Mouse (Mus musculus) heart, embryonic 14.5 days (tissue): Measurements from ENCODE around the gene Zan. TPM values are rescaled to one million over a fixed set of nuclear protein-coding genes. Genes with fewer than 3 reads are reported as not detected.

Experiments used
- ATAC-seq: fragments of 200-750 bp; cut with Nextera tagmentation; 2 replicates; pipeline ENCODE4 v1.8.0; 2017; ENCODE audit warnings: low read depth, moderate TSS enrichment; ENCODE audit not compliant: insufficient number of reproducible peaks, insufficient read depth, low FRiP score
- H3K27ac ChIP-seq, 2 experiments: fragments of 200-500 bp in 1 of 2; fragments of 300-500 bp in 1 of 2; sonication (generic) in 1 of 2; replicated peaks in 1 of 2; 2 replicates each; pipeline ENCODE4 v1.5.1; 2012 to 2014; ENCODE audit warnings: low read depth in 2 of 2, low read length in 2 of 2, control low read depth in 1 of 2, mild to moderate bottlenecking in 1 of 2, mixed read lengths in 1 of 2; ENCODE audit not compliant: control insufficient read depth in 1 of 2, insufficient read depth in 1 of 2
- H3K27me3 ChIP-seq: fragments of 300-500 bp; sonication (generic); 2 replicates; pipeline ENCODE4 v1.6.1; 2014; ENCODE audit warnings: mild to moderate bottlenecking, low read length, control low read depth; ENCODE audit not compliant: control insufficient read depth, insufficient read depth
- H3K36me3 ChIP-seq: fragments of 300-500 bp; sonication (generic); 2 replicates; pipeline ENCODE4 v1.6.1; 2014; ENCODE audit warnings: mild to moderate bottlenecking, control low read depth, low read length, mixed read lengths; ENCODE audit not compliant: control insufficient read depth, insufficient read depth
- H3K4me1 ChIP-seq, 2 experiments: fragments of 200-500 bp in 1 of 2; fragments of 300-500 bp in 1 of 2; sonication (generic) in 1 of 2; 2 replicates each; pipeline ENCODE4 v1.6.1; 2012 to 2014; ENCODE audit warnings: low read length in 2 of 2, control low read depth in 1 of 2, mixed read lengths in 1 of 2; ENCODE audit not compliant: control insufficient read depth in 2 of 2, insufficient read depth in 2 of 2
- H3K4me2 ChIP-seq: fragments of 300-500 bp; sonication (generic); 2 replicates; pipeline ENCODE4 v1.6.1; 2014; ENCODE audit warnings: mild to moderate bottlenecking, low read length
- H3K4me3 ChIP-seq, 2 experiments: fragments of 200-500 bp in 1 of 2; fragments of 300-500 bp in 1 of 2; sonication (generic) in 1 of 2; 2 replicates each; pipeline ENCODE4 v1.5.1; 2012 to 2014; ENCODE audit warnings: low read length in 2 of 2, mild to moderate bottlenecking in 2 of 2, control low read depth in 1 of 2, low read depth in 1 of 2, moderate library complexity in 1 of 2; ENCODE audit not compliant: control insufficient read depth in 1 of 2, insufficient read depth in 1 of 2
- H3K9ac ChIP-seq: fragments of 300-500 bp; sonication (generic); 2 replicates; pipeline ENCODE4 v1.6.1; 2014; ENCODE audit warnings: mild to moderate bottlenecking, low read length
- H3K9me3 ChIP-seq: fragments of 300-500 bp; sonication (generic); 2 replicates; pipeline ENCODE4 v1.6.1; 2016; ENCODE audit warnings: low read length, control low read depth; ENCODE audit not compliant: control insufficient read depth
- WGBS: fragments of 180-500 bp; shearing (Covaris S2); extraction: QIAGEN DNeasy Blood & Tissue Kit; methylation state at CpG from one replicate; pipeline ENCODE4 v1.1.7; 2014; 5-methylcytosine and 5-hydroxymethylcytosine counted together
- polyA plus RNA-seq: library from polyadenylated mRNA; unstranded; fragments of >200 nt; fragmentation: Nextera tagmentation; extraction: Ambion mirVana; gene quantifications from 2 replicates; pipeline ENCODE4 v1.2.1, GENCODE M21; 2014

Gene Zan
- polyA plus RNA-seq, 1 experiment from 2014 or later = 0.11 TPM

DNA sequence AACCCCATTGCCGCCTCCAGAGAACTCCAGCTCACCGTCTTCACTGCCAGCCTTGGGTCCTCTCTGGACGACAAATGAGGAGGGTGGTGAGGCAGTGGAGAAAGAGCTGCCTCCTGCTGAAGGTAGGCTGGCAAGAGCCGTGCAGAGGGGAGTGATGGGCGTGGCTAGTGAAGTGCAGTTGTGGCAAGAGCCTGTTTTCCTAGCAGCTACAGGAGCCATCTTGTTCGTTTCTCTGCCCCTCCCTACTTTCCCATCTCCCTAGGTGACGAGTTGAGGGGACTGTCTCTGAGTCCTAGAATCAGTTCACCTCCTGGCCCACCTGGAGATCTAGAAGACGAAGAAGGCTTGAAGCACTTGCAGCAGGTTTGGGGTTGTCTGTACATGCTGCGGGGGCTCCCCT is 45.0 kb upstream of the Zan start:
- WGBS = 76% methylated on average over 9 of the region's 9 CpGs
- ATAC-seq = no peak
- no peaks in the 10 kb centered on the region for H3K27me3 ChIP-seq
- no peaks in the 10 kb centered on the region for H3K9me3 ChIP-seq
- H3K4me1 ChIP-seq = peaks cover 3 to 6% of the 10 kb centered on the region in 2 experiments
- H3K36me3 ChIP-seq = peaks cover 99% of the 10 kb centered on the region
- H3K9ac ChIP-seq = no peak overlapping the region
- no peak overlapping the region for H3K27ac ChIP-seq
- no peak overlapping the region for H3K4me2 ChIP-seq
- H3K4me3 ChIP-seq = no peak overlapping the region

DNA sequence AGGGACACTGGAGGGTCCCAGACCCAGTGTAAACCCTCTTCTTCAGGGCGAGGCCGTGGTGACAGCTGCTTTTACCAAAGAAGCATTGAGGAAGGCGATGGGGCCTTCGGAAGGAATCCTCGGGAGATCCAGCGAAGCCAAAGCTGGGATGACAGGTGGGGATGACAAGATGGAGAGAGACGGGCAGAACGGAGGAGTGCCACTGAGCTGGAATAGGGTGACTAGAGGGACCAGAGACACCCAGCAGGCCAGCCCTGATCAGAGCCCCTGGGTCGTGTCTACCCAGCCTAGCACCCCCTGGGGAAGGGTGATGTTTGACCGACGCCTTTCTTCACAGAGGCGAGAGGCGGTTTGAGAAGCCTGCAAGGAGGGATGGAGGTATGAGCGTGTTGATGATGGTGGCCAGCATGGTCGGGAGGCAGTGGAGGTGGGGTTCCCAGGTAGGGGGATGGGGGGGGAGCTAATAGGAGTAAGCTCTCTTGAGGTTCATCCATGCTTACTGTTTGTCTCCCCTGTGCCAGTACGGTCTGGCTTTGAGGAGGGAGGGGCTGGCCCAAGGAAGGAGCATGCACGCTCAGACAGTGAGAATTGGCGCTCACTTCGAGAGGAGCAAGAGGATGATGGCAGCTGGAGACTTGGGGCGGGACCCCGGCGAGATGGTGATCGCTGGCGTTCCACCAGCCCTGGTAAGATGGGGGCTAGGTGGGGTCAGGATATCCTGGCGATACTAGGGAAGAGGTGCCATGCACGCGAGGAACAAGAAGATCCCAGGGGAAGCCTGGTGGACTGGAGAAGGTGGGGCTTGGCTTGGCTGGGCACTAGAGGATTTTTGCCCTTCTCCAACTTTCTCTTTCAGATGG is 43.1 kb upstream of the Zan start:
- Histone ChIP-seq H3K27me3 (no peaks in the 10 kb centered on the region), H3K27ac (no peak overlapping the region), H3K4me3 (no peak overlapping the region), H3K9ac (no peak overlapping the region), H3K9me3 (no peaks in the 10 kb centered on the region), H3K4me1 (no peaks in the 10 kb centered on the region), H3K36me3 (peaks cover 79% of the 10 kb centered on the region), H3K4me2 (no peak overlapping the region)
- no peak for ATAC-seq
- WGBS = 89% methylated on average over 27 of the region's 27 CpGs

DNA sequence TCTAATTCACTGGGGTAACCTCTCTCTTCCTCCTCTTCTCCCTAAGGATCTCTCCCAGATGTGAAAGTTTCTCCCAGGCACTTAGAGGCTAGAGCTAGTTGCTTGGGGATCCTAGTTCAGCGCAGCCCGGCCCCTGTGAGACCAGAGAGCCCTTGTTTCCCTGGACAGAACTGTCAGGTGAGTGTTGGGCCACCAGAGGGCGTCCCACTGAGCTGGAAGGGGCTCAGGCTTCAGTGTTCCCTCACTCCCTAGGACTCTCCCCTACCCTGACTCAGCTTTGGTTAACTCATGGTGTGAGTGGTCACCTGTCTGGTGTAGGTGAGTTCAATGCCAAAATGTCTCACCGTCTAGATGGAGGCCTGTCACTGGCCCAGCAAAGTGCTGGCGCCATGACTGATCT is 41.6 kb upstream of the Zan start, which contains the start of gene Gigyf1:
Gigyf1 (plus strand) TSS at position 113 of the 400 bp plus-strand sequence.
- H3K4me2 ChIP-seq = no peak within 1 kb of the TSS
- H3K9ac ChIP-seq = no peak within 1 kb of the TSS
- no peak within 1 kb of the TSS for H3K27ac ChIP-seq
- no peaks in the 10 kb centered on the region for H3K27me3 ChIP-seq
- H3K9me3 ChIP-seq = no peaks in the 10 kb centered on the region
- peaks cover 74% of the 10 kb centered on the region for H3K36me3 ChIP-seq
- no peak for ATAC-seq
- H3K4me1 ChIP-seq = peaks cover 0 to 14% of the 10 kb centered on the region in 2 experiments; a peak in 3 of 4 replicates
- H3K4me3 ChIP-seq = no peak within 1 kb of the TSS
- 76% methylated on average over 5 of the region's 5 CpGs for WGBS

DNA sequence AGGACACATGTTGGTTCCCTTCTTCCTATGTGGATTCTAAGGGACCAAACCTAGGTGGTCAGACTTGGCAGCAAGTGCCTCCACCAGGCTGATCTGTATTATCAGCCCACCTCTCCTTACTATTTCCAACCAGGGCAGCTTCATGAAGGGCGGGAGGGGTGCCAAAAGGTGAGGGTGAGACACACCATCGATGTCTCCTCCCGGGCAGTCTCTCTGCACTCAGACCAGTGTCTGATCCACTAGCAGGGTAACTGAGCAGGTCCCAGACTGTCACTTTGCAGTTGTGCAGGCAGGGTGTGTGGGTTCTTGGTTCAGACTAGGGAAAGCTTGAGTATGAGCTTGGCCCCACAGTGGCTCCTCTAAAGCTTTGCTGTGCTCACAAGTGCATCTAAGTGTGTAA is 37.9 kb upstream of the Zan start:
- Histone ChIP-seq H3K9ac (no peak overlapping the region), H3K9me3 (no peaks in the 10 kb centered on the region), H3K4me1 (peaks cover 5 to 38% of the 10 kb centered on the region in 2 experiments), H3K4me3 (no peak overlapping the region), H3K4me2 (no peak overlapping the region), H3K36me3 (peaks cover 38% of the 10 kb centered on the region), H3K27ac (no peak overlapping the region), H3K27me3 (no peaks in the 10 kb centered on the region)
- WGBS = 81% methylated on average over 3 of the region's 3 CpGs
- no peak for ATAC-seq

DNA sequence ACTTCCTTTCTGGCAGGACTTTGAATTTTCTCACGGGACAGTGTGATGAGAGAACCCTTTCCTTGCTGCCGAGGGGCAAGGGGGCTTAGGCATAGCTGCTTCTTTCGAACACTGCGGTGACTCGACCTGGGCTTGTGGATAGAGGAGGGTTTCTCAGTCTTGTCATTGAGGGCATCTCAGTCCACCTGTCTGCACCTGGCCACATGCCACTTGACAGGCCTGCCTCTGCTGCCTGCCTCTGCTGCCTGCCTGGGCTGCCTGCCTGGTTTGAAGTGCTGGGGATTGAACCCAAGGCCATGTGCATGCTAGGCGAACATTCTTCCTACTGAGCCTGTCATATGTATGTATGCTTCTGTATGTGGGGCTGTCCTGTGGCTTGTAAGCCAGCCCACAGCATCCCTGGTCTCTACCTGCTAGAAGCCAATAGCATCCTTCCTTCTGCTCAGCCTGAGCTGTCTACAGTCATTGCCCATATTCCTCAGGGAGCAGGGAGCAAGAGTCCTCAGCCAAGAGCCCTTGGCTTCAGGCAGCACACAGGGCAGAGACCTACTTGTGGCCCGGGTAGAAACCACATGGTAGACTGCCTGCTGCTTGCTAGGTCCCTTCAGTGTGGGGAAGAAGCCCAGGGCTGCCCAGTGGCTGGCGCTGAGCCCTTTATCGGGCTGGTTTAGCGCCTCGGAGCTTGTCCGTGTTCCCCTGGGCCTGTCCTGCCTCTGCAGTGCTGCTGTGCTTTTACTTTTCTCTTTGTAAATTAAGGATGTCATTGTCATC is 37.3 kb upstream of the Zan start:
- Histone ChIP-seq H3K9ac (no peak overlapping the region), H3K4me1 (peaks cover 7 to 38% of the 10 kb centered on the region in 2 experiments), H3K27me3 (no peaks in the 10 kb centered on the region), H3K36me3 (peaks cover 31% of the 10 kb centered on the region), H3K4me2 (no peak overlapping the region), H3K9me3 (no peaks in the 10 kb centered on the region), H3K27ac (no peak overlapping the region), H3K4me3 (no peak overlapping the region)
- no peak for ATAC-seq
- WGBS = 77% methylated on average over 12 of the region's 12 CpGs

DNA sequence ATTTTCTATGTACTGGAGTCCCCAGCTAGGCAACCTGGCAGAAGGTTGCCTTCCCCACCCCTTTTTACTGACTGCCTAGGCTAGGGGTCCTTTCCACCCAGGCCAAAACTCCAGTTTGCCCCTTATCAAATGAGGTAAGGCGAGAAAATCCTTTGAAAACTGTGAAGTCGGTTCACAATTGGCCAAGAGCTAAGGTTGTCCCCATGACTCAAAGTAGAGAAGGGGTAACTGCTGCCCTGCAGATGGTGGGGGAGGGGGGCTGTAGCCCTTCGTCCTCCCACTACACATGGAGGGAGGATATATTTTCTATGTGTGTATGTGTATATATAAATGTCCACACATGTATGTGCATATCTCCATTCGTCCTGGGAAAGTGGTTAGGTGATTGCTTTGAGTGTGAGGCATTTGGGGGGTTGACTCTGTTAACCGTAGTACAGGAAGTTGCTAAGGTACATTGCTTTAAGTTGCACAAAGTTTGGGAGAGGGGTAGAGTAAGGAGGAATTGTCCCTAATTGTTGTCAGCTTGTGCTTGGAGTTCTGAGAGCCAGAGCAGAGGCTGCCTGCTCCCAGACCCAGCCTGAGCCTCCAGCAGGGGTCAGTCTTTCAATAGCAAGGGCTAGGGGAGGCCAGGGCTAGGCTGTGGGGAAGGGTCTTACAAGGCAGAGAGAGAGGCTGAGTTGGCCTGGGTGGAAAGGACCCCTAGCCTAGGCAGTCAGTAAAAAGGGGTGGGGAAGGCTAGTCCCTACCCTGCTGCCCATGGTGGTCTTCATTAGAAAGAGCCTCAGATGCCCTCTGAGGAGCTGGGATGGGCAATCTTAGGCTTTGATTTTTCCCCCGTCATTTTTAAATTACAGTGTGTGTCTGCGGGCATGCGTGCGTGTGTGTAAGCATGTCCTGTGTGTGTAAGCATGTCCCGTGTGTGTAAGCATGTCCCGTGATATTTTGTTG is 36.3 kb upstream of the Zan start:
- no peak for ATAC-seq
- Histone ChIP-seq H3K4me3 (no peak overlapping the region), H3K4me2 (0 out of 2 replicates have a peak overlapping the region, but pooled peaks have one; percentile 4), H3K27me3 (no peaks in the 10 kb centered on the region), H3K9ac (peak overlapping the region; percentile 21; the same call in 1 of the 2 replicates), H3K36me3 (peaks cover 21% of the 10 kb centered on the region), H3K4me1 (peaks cover 7 to 38% of the 10 kb centered on the region in 2 experiments), H3K27ac (0 out of 4 replicates have a peak overlapping the region, but pooled peaks of 1 of the 2 experiments have one; percentile 3), H3K9me3 (no peaks in the 10 kb centered on the region)
- WGBS = 77% methylated on average over 11 of the region's 11 CpGs

DNA sequence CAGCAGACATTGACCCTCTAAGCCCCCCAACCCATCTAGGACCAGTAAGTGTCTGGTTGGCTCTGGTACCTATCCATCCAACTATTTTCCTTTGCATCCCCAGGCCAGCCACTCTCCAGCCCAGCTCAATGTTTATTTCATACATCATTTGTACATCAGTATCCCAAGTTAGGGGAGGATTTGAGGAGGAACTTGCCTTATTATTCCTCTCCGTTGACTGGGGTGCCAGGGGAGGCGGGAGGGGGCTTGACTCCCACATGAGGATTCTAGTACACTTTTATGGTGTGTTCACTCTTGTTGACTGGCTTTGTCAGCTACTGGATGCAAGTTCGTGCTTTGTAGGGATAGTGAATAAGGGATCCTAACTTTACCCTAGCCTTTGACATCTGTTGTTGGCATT is 34.8 kb upstream of the Zan start:
- no peaks in the 10 kb centered on the region for H3K27me3 ChIP-seq
- peak overlapping the region in 1 of 2 experiments; percentile 89; a peak in 1 of 4 replicates for H3K27ac ChIP-seq
- H3K4me2 ChIP-seq = peak overlapping the region; percentile 82
- peaks cover 7 to 38% of the 10 kb centered on the region in 2 experiments for H3K4me1 ChIP-seq
- H3K9me3 ChIP-seq = no peaks in the 10 kb centered on the region
- H3K9ac ChIP-seq = peak overlapping the region; percentile 99
- peaks cover 10% of the 10 kb centered on the region; the same call in 1 of the 2 replicates for H3K36me3 ChIP-seq
- peak overlapping the region; percentile 2 to 98; a peak in 3 of 4 replicates for H3K4me3 ChIP-seq
- 89% methylated on average over 3 of the region's 3 CpGs for WGBS
- no peak for ATAC-seq
